Mouse (Mus musculus): ENCODE results near the gene Ooep. TPM values are rescaled to one million over a fixed set of nuclear protein-coding genes. Genes with fewer than 3 reads are reported as not detected.
"Not testable (repeated sequence)": the region's sequence is repeated elsewhere in the genome, so short reads cannot be mapped to it uniquely, and the experiment has no call there.

The Ooep gene
- polyA plus RNA-seq, 1 experiment from 2014 or later = 0.83 TPM

DNA sequence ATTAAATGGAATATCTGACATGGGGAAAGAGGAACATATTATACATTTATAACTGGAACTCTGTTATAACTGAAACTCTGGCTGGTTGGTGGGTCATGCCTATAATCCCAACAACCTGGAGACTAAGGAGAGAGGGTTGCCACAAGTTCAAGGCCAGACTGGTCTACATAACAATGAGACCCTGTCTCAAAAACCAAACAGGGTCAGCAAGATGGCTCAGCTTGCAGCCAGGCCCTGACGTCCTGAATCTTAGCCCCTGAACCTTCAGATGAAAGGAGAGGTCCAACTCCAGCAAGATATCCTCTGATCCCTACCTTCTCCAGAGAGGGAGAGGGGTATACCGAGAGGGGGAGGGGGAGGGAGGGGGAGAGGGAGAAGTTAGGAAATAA, 18.0 kb downstream of the Ooep start:
- no peak for DNase-seq (ENCODE audit: low spot score)
- Histone ChIP-seq H3K4me3 (no peak overlapping the region), H3K27ac (replicated peaks) (no peak overlapping the region), H3K9me3 (replicated peaks) (no peaks in the 10 kb centered on the region), H3K36me3 (no peaks in the 10 kb centered on the region), H3K27me3 (ENCODE audit: low read depth, poor library complexity, severe bottlenecking) (no peaks in the 10 kb centered on the region), H3K4me1 (no peaks in the 10 kb centered on the region)
- WGBS = 42% methylated on average over 2 of the region's 2 CpGs

DNA sequence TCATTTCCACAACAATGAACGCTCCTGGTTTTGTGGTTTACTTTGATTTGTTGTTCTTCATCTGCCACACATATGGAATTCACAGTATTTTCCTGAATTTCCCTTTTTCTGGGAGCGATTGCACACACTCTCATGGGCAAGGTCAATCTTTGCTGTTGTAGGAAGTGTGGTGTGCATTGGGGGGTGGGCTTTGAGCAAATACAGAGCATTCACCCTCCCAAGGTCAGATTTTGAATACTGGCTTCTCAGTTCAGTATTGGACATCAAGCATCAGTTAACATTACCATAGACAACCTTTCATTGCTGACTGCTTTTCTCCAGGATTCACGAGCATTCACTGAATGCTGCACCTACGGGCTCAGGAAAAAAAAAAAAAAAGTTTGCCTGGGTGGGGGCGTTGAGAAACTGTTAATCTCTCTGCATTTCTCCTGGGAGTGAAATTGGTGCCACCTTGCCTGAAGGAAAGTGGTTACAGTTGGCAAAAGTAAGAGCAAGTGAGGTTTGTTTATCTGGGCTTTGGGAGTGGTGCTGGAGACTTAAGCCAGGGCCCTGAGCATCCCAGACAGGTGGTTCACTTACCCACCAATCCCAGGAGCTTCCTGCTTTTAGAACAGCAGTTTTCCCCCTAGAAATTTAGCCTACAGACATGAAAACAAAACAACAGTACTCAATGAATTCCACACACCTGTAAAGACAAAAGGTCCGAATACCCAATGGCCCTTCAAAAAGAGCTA, 18.6 kb downstream of the Ooep start:
- Histone ChIP-seq H3K27ac (replicated peaks) (no peak overlapping the region), H3K9me3 (replicated peaks) (no peaks in the 10 kb centered on the region), H3K4me3 (no peak overlapping the region), H3K4me1 (no peaks in the 10 kb centered on the region), H3K36me3 (no peaks in the 10 kb centered on the region), H3K27me3 (ENCODE audit: low read depth, poor library complexity, severe bottlenecking) (no peaks in the 10 kb centered on the region)
- no peak for DNase-seq (ENCODE audit: low spot score)
- 81% methylated on average over 6 of the region's 6 CpGs for WGBS

GRCm38 (mm10) chr9:78358053-78358452, 20.5 kb downstream of the Ooep start:
- Histone ChIP-seq H3K9me3 (replicated peaks) (no peaks in the 10 kb centered on the region), H3K4me3 (no peak overlapping the region), H3K4me1 (no peaks in the 10 kb centered on the region), H3K27ac (replicated peaks) (no peak overlapping the region), H3K27me3 (ENCODE audit: low read depth, poor library complexity, severe bottlenecking) (no peaks in the 10 kb centered on the region), H3K36me3 (no peaks in the 10 kb centered on the region)
- peak; percentile 61 for DNase-seq (ENCODE audit: low spot score)
- WGBS = 19% methylated on average over 9 of the region's 9 CpGs

DNA sequence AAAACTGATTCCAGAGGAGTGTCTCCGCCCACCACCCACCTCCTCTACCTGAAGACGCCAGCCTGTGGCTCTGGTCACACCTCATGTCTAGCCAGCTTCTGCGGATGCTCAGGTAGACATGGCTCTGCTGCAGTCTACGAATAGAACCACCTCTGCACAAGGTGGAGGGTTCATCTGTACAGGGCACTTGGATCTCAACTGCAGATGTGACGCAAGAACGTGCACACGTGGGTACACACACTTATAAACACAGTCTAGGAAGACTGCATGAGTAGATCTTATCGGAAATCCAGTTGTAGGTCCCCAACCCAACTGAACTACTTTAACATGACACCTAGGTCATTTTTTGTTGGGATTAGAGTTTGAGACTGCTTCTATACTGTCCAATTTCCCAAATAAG, 22.9 kb downstream of the Ooep start, which contains the start of gene Gsta2:
TSS of gene Gsta2 (minus strand) at position 178 of the 400 bp plus-strand sequence.
- Histone ChIP-seq H3K4me3 (no peak within 1 kb of the TSS), H3K27ac (replicated peaks) (no peak within 1 kb of the TSS), H3K36me3 (no peaks in the 10 kb centered on the region), H3K9me3 (replicated peaks) (no peaks in the 10 kb centered on the region), H3K4me1 (no peaks in the 10 kb centered on the region), H3K27me3 (ENCODE audit: low read depth, poor library complexity, severe bottlenecking) (no peaks in the 10 kb centered on the region)
- no peak for DNase-seq (ENCODE audit: low spot score)
- 92% methylated on average over 8 of the region's 8 CpGs for WGBS

GRCm38 (mm10) chr9:78354665-78355578, 23.6 kb downstream of the Ooep start:
- no peak overlapping the region for H3K27ac ChIP-seq (replicated peaks)
- no peak for DNase-seq (ENCODE audit: low spot score)
- H3K27me3 ChIP-seq (ENCODE audit: low read depth, poor library complexity, severe bottlenecking) = no peaks in the 10 kb centered on the region
- no peaks in the 10 kb centered on the region for H3K9me3 ChIP-seq (replicated peaks)
- no peaks in the 10 kb centered on the region for H3K4me1 ChIP-seq
- H3K4me3 ChIP-seq = no peak overlapping the region
- H3K36me3 ChIP-seq = no peaks in the 10 kb centered on the region
- WGBS = 86% methylated on average over 11 of the region's 11 CpGs

DNA sequence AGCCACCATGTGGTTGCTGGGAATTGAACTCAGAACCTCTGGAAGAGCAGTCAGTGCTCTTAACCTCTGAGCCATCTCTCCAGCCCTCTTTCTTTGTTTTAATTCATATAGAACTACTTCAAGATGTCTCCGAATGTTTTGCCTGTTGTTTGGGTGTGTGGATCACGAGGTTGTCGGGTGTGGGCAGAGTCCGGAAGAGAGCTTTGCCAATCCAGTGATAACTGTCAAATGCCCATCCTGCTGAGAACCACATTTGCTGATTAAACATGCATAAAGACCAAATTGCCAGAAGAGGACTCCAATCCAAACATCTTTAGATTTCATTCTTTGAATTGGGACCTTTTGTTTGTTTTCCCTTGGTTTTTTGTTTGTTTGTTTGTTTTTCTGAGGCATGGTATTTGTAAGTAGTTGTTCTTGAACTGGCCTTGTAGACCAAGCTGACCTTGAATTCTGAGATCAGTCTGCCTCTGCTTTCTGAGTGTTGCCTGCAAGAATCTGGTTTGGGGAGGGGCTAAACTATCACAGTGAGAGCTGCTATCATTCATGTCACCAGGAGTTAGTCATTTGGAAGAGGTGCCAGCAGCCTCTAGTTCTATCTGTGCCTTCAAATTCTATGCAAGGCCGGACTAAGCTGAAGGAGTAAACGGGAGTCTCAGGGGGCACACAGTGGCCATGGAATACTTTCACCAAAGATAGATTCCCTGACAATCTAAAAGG, 26.9 kb downstream of the Ooep start:
- no peaks in the 10 kb centered on the region for H3K4me1 ChIP-seq
- no peaks in the 10 kb centered on the region for H3K27me3 ChIP-seq (ENCODE audit: low read depth, poor library complexity, severe bottlenecking)
- WGBS = 89% methylated on average over 6 of the region's 6 CpGs
- no peak for DNase-seq (ENCODE audit: low spot score)
- H3K27ac ChIP-seq (replicated peaks) = no peak overlapping the region
- H3K4me3 ChIP-seq = no peak overlapping the region
- H3K9me3 ChIP-seq (replicated peaks) = no peaks in the 10 kb centered on the region
- H3K36me3 ChIP-seq = no peaks in the 10 kb centered on the region

DNA sequence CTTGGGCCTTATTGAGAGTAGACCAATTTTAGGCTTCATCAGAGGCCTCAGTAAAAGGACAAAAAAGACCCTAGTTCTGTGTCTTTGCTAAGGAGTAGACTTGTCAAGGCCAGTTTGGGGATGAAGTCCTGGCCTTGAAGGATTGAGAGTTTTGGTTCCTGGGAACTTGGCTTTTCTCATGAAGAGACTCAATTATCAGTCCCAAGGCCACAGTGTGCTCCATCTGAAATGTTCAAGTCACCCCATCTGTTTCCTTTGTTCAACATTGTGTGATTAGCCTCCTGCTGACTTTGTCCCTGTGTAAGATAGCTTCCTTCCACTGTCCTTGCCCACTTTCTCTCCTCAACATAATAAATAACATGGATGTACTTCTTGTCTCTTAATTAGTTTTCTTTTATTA, 28.5 kb downstream of the Ooep start:
- H3K27ac ChIP-seq (replicated peaks); H3K27me3 ChIP-seq (ENCODE audit: low read depth, poor library complexity, severe bottlenecking); H3K36me3 ChIP-seq; H3K9me3 ChIP-seq (replicated peaks); H3K4me1 ChIP-seq; H3K4me3 ChIP-seq; DNase-seq (ENCODE audit: low spot score): not testable (repeated sequence)

- not testable (repeated sequence) for H3K27ac ChIP-seq (replicated peaks); H3K4me3 ChIP-seq; H3K27me3 ChIP-seq (ENCODE audit: low read depth, poor library complexity, severe bottlenecking); DNase-seq (ENCODE audit: low spot score); H3K36me3 ChIP-seq; H3K4me1 ChIP-seq; H3K9me3 ChIP-seq (replicated peaks)
- WGBS = 86% methylated on average over 3 of the region's 3 CpGs
These were observed 29.4 kb downstream of the Ooep start for GRCm38 (mm10) chr9:78349141-78349540.

GRCm38 (mm10) chr9:78348206-78349004, 30.1 kb downstream of the Ooep start:
- not testable (repeated sequence) for DNase-seq (ENCODE audit: low spot score); H3K36me3 ChIP-seq; H3K9me3 ChIP-seq (replicated peaks); H3K4me3 ChIP-seq; H3K27ac ChIP-seq (replicated peaks); H3K27me3 ChIP-seq (ENCODE audit: low read depth, poor library complexity, severe bottlenecking); H3K4me1 ChIP-seq
- 79% methylated on average over 6 of the region's 6 CpGs for WGBS

GRCm38 (mm10) chr9:78347004-78347403, 31.5 kb downstream of the Ooep start:
- Histone ChIP-seq H3K9me3 (replicated peaks) (no peaks in the 10 kb centered on the region), H3K4me1 (no peaks in the 10 kb centered on the region), H3K27me3 (ENCODE audit: low read depth, poor library complexity, severe bottlenecking) (no peaks in the 10 kb centered on the region), H3K4me3 (no peak overlapping the region), H3K27ac (replicated peaks) (no peak overlapping the region), H3K36me3 (no peaks in the 10 kb centered on the region)
- no peak for DNase-seq (ENCODE audit: low spot score)
- WGBS = 79% methylated on average over 3 of the region's 3 CpGs

GRCm38 (mm10) chr9:78345235-78345634, 33.3 kb downstream of the Ooep start:
- not testable (repeated sequence) for H3K4me1 ChIP-seq; H3K36me3 ChIP-seq; H3K4me3 ChIP-seq; H3K27ac ChIP-seq (replicated peaks); DNase-seq (ENCODE audit: low spot score); H3K9me3 ChIP-seq (replicated peaks); H3K27me3 ChIP-seq (ENCODE audit: low read depth, poor library complexity, severe bottlenecking)
- WGBS = 77% methylated on average over 4 of the region's 4 CpGs

GRCm38 (mm10) chr9:78343055-78343454, 35.5 kb downstream of the Ooep start:
- not testable (repeated sequence) for H3K4me3 ChIP-seq; H3K4me1 ChIP-seq; DNase-seq (ENCODE audit: low spot score); H3K9me3 ChIP-seq (replicated peaks); H3K27me3 ChIP-seq (ENCODE audit: low read depth, poor library complexity, severe bottlenecking); H3K27ac ChIP-seq (replicated peaks); H3K36me3 ChIP-seq
- WGBS = 87% methylated on average over 9 of the region's 9 CpGs

All from midbrain, embryonic 10.5 days (tissue).